Mouse (Mus musculus) stomach, embryonic 14.5 days (tissue): ENCODE measurements at regions not wholly inside any gene's neighbourhood (a gene's known extent, or its start where the extent isn't known, plus 50 kb on each side); places are given as distances from the start of the nearest gene placed in this dataset.

Experiments
- ATAC-seq: fragments of 200-750 bp; cut with Nextera tagmentation; 2 replicates; pipeline ENCODE4 v1.8.0; 2017; ENCODE audit warnings: low read depth, moderate TSS enrichment; ENCODE audit not compliant: insufficient number of reproducible peaks, insufficient read depth, low FRiP score
- H3K27ac ChIP-seq: fragments of 300-500 bp; sonication (generic); 2 replicates; pipeline ENCODE4 v1.5.1; 2014; ENCODE audit warnings: mild to moderate bottlenecking, low read length, moderate library complexity, mixed read lengths
- H3K27me3 ChIP-seq: fragments of 300-500 bp; sonication (generic); 2 replicates; pipeline ENCODE4 v1.6.1; 2014; ENCODE audit warnings: low read length, control low read depth, mixed read lengths; ENCODE audit not compliant: control insufficient read depth, insufficient read depth
- H3K36me3 ChIP-seq: fragments of 300-500 bp; sonication (generic); 2 replicates; pipeline ENCODE4 v1.6.1; 2014; ENCODE audit warnings: mild to moderate bottlenecking, control low read depth, low read length, moderate library complexity, mixed read lengths; ENCODE audit not compliant: control insufficient read depth, insufficient read depth
- H3K4me1 ChIP-seq: fragments of 300-500 bp; sonication (generic); 2 replicates; pipeline ENCODE4 v1.6.1; 2014; ENCODE audit warnings: low read length, control low read depth, mixed read lengths; ENCODE audit not compliant: control insufficient read depth, insufficient read depth
- H3K4me2 ChIP-seq: fragments of 300-500 bp; sonication (generic); replicated peaks from 2 replicates; pipeline ENCODE4 v1.6.1; 2014; ENCODE audit warnings: low read depth, low read length, control low read depth
- H3K4me3 ChIP-seq: fragments of 300-500 bp; sonication (generic); 2 replicates; pipeline ENCODE4 v1.5.1; 2014; ENCODE audit warnings: low read depth, low read length, control low read depth
- H3K9ac ChIP-seq: fragments of 300-500 bp; sonication (generic); replicated peaks from 2 replicates; pipeline ENCODE4 v1.6.1; 2014; ENCODE audit warnings: low read depth, mild to moderate bottlenecking, control low read depth, low read length, moderate library complexity, mixed read lengths
- H3K9me3 ChIP-seq: fragments of 300-500 bp; sonication (generic); 2 replicates; pipeline ENCODE4 v1.6.1; 2016; ENCODE audit warnings: low read depth, low read length, control low read depth; ENCODE audit not compliant: control insufficient read depth
- WGBS: fragments of 180-500 bp; shearing (Covaris S2); extraction: QIAGEN DNeasy Blood & Tissue Kit; methylation state at CpG from one replicate; pipeline ENCODE4 v1.1.7; 2014; 5-methylcytosine and 5-hydroxymethylcytosine counted together

GRCm38 (mm10) chr5:46073136-46073535 lies 215.7 kb upstream of the Lcorl start:
- no peak for ATAC-seq
- H3K36me3 ChIP-seq = no peaks in the 10 kb centered on the region

GRCm38 (mm10) chr5:46059910-46060309 lies 202.5 kb upstream of the Lcorl start:
- Histone ChIP-seq H3K27me3 (no peaks in the 10 kb centered on the region), H3K4me1 (no peaks in the 10 kb centered on the region), H3K4me3 (no peak overlapping the region), H3K27ac (no peak overlapping the region), H3K4me2 (no peak overlapping the region), H3K36me3 (no peaks in the 10 kb centered on the region), H3K9ac (no peak overlapping the region), H3K9me3 (no peaks in the 10 kb centered on the region)
- ATAC-seq = no peak
- 89% methylated on average over 3 of the region's 3 CpGs for WGBS

More at GRCm38 (mm10) chr5:46073136-46073535, 215.7 kb upstream of the Lcorl start:
- H3K27ac ChIP-seq = no peak overlapping the region
- no peaks in the 10 kb centered on the region for H3K9me3 ChIP-seq
- no peak overlapping the region for H3K4me2 ChIP-seq
- no peak overlapping the region for H3K9ac ChIP-seq
- H3K27me3 ChIP-seq = no peaks in the 10 kb centered on the region
- no peak overlapping the region for H3K4me3 ChIP-seq
- no peaks in the 10 kb centered on the region for H3K4me1 ChIP-seq
- WGBS = 72% methylated on average over 4 of the region's 4 CpGs

- Histone ChIP-seq H3K9me3 (no peaks in the 10 kb centered on the region), H3K4me3 (no peak overlapping the region), H3K9ac (no peak overlapping the region), H3K27me3 (no peaks in the 10 kb centered on the region), H3K4me1 (no peaks in the 10 kb centered on the region), H3K27ac (no peak overlapping the region), H3K4me2 (no peak overlapping the region), H3K36me3 (no peaks in the 10 kb centered on the region)
- ATAC-seq = no peak
- WGBS = 95% methylated on average over 2 of the region's 2 CpGs
These were observed 197.4 kb upstream of the Lcorl start for GRCm38 (mm10) chr5:46054850-46055249.

GRCm38 (mm10) chr5:46042684-46043348 lies 185.4 kb upstream of the Lcorl start:
- ATAC-seq = no peak
- 48% methylated on average over 6 of the region's 6 CpGs for WGBS
- H3K4me3 ChIP-seq = no peak overlapping the region

GRCm38 (mm10) chr5:46033008-46033676 lies 175.7 kb upstream of the Lcorl start:
- H3K9me3 ChIP-seq = no peaks in the 10 kb centered on the region
- 35% methylated on average over 8 of the region's 8 CpGs for WGBS
- no peaks in the 10 kb centered on the region for H3K36me3 ChIP-seq
- peaks cover 5% of the 10 kb centered on the region; the same call in 1 of the 2 replicates for H3K4me1 ChIP-seq
- H3K4me2 ChIP-seq = no peak overlapping the region
- no peak overlapping the region for H3K4me3 ChIP-seq
- H3K9ac ChIP-seq = no peak overlapping the region
- no peaks in the 10 kb centered on the region for H3K27me3 ChIP-seq
- ATAC-seq = peak; percentile 85
- no peak overlapping the region for H3K27ac ChIP-seq

More at GRCm38 (mm10) chr5:46042684-46043348, 185.4 kb upstream of the Lcorl start:
- Histone ChIP-seq H3K4me1 (no peaks in the 10 kb centered on the region), H3K36me3 (no peaks in the 10 kb centered on the region), H3K9ac (no peak overlapping the region), H3K27me3 (no peaks in the 10 kb centered on the region), H3K4me2 (no peak overlapping the region), H3K9me3 (no peaks in the 10 kb centered on the region), H3K27ac (no peak overlapping the region)

GRCm38 (mm10) chr5:46032206-46032605 lies 174.8 kb upstream of the Lcorl start:
- WGBS = 83% methylated on average over 2 of the region's 2 CpGs
- H3K36me3 ChIP-seq = no peaks in the 10 kb centered on the region
- no peak overlapping the region for H3K4me3 ChIP-seq
- H3K4me1 ChIP-seq = peaks cover 5% of the 10 kb centered on the region; the same call in 1 of the 2 replicates
- no peak overlapping the region for H3K9ac ChIP-seq
- H3K9me3 ChIP-seq = no peaks in the 10 kb centered on the region
- no peak overlapping the region for H3K4me2 ChIP-seq
- no peak for ATAC-seq
- H3K27me3 ChIP-seq = no peaks in the 10 kb centered on the region
- H3K27ac ChIP-seq = no peak overlapping the region

DNA sequence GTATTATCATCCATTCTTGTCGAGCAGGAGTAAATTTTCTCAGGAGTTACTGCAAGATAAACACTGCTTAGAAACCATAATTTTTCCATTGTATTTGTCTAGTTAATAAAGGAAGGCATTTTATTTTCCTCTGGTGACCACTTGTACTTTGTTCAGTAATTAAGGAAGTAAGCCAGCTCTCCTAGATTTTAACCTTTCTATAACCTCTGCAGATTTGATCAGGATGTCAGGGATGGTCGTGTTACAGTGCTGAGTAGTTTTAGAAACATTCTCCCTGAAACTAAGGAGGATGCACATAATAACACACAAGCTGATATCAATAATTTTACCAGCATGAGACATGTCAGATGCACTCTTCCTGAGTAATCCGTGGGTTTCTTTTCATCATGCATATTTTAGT lies 166.7 kb upstream of the Lcorl start:
- no peak overlapping the region for H3K27ac ChIP-seq
- no peak overlapping the region for H3K4me3 ChIP-seq
- no peak overlapping the region for H3K9ac ChIP-seq
- H3K9me3 ChIP-seq = no peaks in the 10 kb centered on the region
- H3K36me3 ChIP-seq = no peaks in the 10 kb centered on the region
- no peaks in the 10 kb centered on the region for H3K4me1 ChIP-seq
- ATAC-seq = no peak
- no peaks in the 10 kb centered on the region for H3K27me3 ChIP-seq
- H3K4me2 ChIP-seq = no peak overlapping the region
- WGBS = 21% methylated on average over 3 of the region's 3 CpGs

GRCm38 (mm10) chr5:46023456-46023855 lies 166.0 kb upstream of the Lcorl start:
- H3K4me3 ChIP-seq = no peak overlapping the region
- no peak overlapping the region for H3K9ac ChIP-seq
- H3K4me2 ChIP-seq = no peak overlapping the region
- H3K9me3 ChIP-seq = no peaks in the 10 kb centered on the region
- WGBS = 54% methylated on average over 6 of the region's 6 CpGs
- H3K27me3 ChIP-seq = no peaks in the 10 kb centered on the region
- no peaks in the 10 kb centered on the region for H3K36me3 ChIP-seq
- no peaks in the 10 kb centered on the region for H3K4me1 ChIP-seq
- no peak overlapping the region for H3K27ac ChIP-seq
- ATAC-seq = no peak
